Mouse (Mus musculus): ENCODE results near the gene Mettl1. TPM values are rescaled to one million over a fixed set of nuclear protein-coding genes. Genes with fewer than 3 reads are reported as not detected.

The Mettl1 gene
- 10 to 100 TPM; 14.9 to 17.6 TPM for total RNA-seq (2021)
- long read RNA-seq, experiment 1, transcript Mettl1-201 (6 exons, 1,791 nt), result major isoform, 13 of 18 reads
- long read RNA-seq, experiment 1, partial matches to known transcripts, result 0 of 18 reads
- long read RNA-seq, experiment 1, other reads (novel, unspliced or antisense), result 5 of 18 reads
- long read RNA-seq, experiment 2, transcript Mettl1-201 (6 exons, 1,791 nt), result major isoform, 5 of 7 reads
- long read RNA-seq, experiment 2, partial matches to known transcripts, result 0 of 7 reads
- long read RNA-seq, experiment 2, other reads (novel, unspliced or antisense), result 0 of 7 reads

GRCm38 (mm10) chr10:127041274-127041766, at the start of gene Mettl1, which contains the start of gene Eef1akmt3:
Mettl1 (plus strand) TSS chr10:127041414.
Eef1akmt3 (minus strand) TSS chr10:127041513.
- peak; percentile 56 for DNase-seq

GRCm38 (mm10) chr10:126991676-126992075, 49.5 kb upstream of the Mettl1 start:
- no peak for DNase-seq

GRCm38 (mm10) chr10:126993621-126994020, 47.6 kb upstream of the Mettl1 start:
- no peak for DNase-seq

GRCm38 (mm10) chr10:126997340-126998113, 43.7 kb upstream of the Mettl1 start:
- no peak for DNase-seq

GRCm38 (mm10) chr10:127000529-127000928, 40.7 kb upstream of the Mettl1 start, which contains the start of gene Avil:
Avil (plus strand) TSS chr10:127000709.
- no peak for DNase-seq

- DNase-seq, result no peak
These were observed 39.9 kb upstream of the Mettl1 start for GRCm38 (mm10) chr10:127001297-127001696.

GRCm38 (mm10) chr10:127002056-127002455, 39.2 kb upstream of the Mettl1 start:
- DNase-seq, result no peak

GRCm38 (mm10) chr10:127002765-127003164, 38.4 kb upstream of the Mettl1 start:
- DNase-seq, result no peak

- peak; percentile 69 for DNase-seq
These were observed 37.9 kb upstream of the Mettl1 start for GRCm38 (mm10) chr10:127003334-127003733.

GRCm38 (mm10) chr10:127003806-127004205, 37.4 kb upstream of the Mettl1 start:
- no peak for DNase-seq

GRCm38 (mm10) chr10:127016488-127016887, 24.7 kb upstream of the Mettl1 start:
- no peak for DNase-seq

GRCm38 (mm10) chr10:127017071-127017470, 24.1 kb upstream of the Mettl1 start:
- no peak for DNase-seq

- no peak for DNase-seq
These were observed 22.8 kb upstream of the Mettl1 start for GRCm38 (mm10) chr10:127018422-127018821.

GRCm38 (mm10) chr10:127030336-127031296, 10.6 kb upstream of the Mettl1 start, which contains the start of gene Tsfm:
Tsfm (minus strand) TSS chr10:127030840.
- peak; percentile 97 for DNase-seq

- DNase-seq, result no peak
These were observed 7.9 kb upstream of the Mettl1 start for GRCm38 (mm10) chr10:127033301-127033741.

GRCm38 (mm10) chr10:127036273-127036672, 4.9 kb upstream of the Mettl1 start:
- no peak for DNase-seq

- no peak for DNase-seq
These were observed 3.6 kb upstream of the Mettl1 start for GRCm38 (mm10) chr10:127037641-127038040.

- no peak for DNase-seq
These were observed 522 bp upstream of the Mettl1 start for GRCm38 (mm10) chr10:127040569-127041214.

- DNase-seq, result peak; percentile 92
These were observed 642 bp downstream of the Mettl1 start for GRCm38 (mm10) chr10:127041774-127042338.

- no peak for DNase-seq
These were observed 1.4 kb downstream of the Mettl1 start for GRCm38 (mm10) chr10:127042468-127043115.

All from adrenal gland, postnatal 10 days (tissue).